Mouse (Mus musculus): Measurements from ENCODE around the gene Mapk13. TPM values are rescaled to one million over a fixed set of nuclear protein-coding genes. Genes with fewer than 3 reads are reported as not detected.
A peak's percentile ranks its signal among the peaks of the same experiment; 100 is the strongest.
"Not testable (repeated sequence)": the region's sequence is repeated elsewhere in the genome, so short reads cannot be mapped to it uniquely, and the experiment has no call there.

Mapk13 gene
- polyA plus RNA-seq, 1 experiment from 2014 or later: 57.2 TPM

DNA sequence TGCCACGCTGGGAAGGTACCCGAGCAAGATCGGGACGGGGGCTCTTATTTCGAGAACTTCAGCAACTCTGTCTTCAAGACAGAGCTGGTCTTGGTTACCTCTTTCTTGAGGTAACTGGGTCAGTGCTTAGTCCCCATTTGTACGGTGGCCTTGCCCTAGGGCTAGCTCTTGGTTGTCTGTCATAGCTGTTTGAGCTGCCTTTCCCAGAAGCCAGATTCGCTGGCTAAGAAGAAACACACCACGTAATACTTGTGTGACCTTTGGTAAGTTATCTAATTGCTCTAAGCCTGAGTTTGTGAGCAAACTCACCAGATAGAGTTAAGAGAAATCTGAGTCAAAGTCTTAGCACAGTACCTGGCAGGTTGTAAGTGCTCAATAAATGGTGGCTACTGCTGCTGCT, 39.6 kb downstream of the Mapk13 start:
- Histone ChIP-seq H3K4me2 (replicated peaks; ENCODE audit: low read depth, low read length) (no peak overlapping the region), H3K4me3 (ENCODE audit: low read length) (no peak overlapping the region), H3K27ac (ENCODE audit: low read length) (no peak overlapping the region), H3K27me3 (ENCODE audit: insufficient read depth, low read length) (no peaks in the 10 kb centered on the region), H3K4me1 (ENCODE audit: insufficient read depth, low read length) (no peaks in the 10 kb centered on the region), H3K9me3 (ENCODE audit: low read length) (no peaks in the 10 kb centered on the region), H3K9ac (replicated peaks; ENCODE audit: low read length) (no peak overlapping the region), H3K36me3 (ENCODE audit: insufficient read depth, low read length) (peaks cover 61% of the 10 kb centered on the region)
- 98% methylated on average over 8 of the region's 8 CpGs for WGBS
- no peak for ATAC-seq (ENCODE audit: low FRiP score, low TSS enrichment)

DNA sequence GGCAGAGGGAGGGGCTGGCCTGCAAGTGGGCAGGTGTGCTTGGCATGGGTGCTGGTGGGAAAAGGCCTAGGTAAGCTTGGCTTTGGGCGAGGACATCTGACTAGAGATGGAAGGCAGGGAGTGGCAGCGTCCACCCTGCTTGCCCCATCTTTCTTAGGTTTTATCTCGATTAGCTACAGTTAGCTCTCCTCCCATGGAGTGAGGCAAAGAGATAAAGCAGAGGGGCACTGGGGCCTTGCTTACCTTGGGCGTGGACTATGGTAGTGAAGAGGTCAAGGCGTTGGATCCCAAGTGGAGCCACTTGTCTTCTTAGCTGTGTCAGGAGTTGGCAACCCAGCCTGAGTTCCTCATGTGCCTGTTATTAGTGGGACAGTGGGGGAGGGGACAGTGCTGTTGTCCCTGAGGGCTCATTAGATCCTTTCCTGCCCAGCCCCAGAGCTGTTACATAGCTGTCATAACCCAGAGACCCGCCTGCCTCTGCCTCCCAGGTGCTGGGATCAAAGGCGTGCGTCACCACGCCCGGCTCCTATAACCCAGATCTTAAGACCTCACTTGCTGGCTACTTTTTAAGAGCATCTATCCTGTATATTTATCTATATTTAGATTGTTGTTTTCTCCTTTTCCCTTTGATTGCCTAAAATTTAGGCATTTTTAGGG, 40.2 kb downstream of the Mapk13 start:
- Histone ChIP-seq H3K27me3 (ENCODE audit: insufficient read depth, low read length) (no peaks in the 10 kb centered on the region), H3K4me3 (ENCODE audit: low read length) (no peak overlapping the region), H3K4me2 (replicated peaks; ENCODE audit: low read depth, low read length) (no peak overlapping the region), H3K36me3 (ENCODE audit: insufficient read depth, low read length) (peaks cover 66% of the 10 kb centered on the region), H3K9ac (replicated peaks; ENCODE audit: low read length) (no peak overlapping the region), H3K9me3 (ENCODE audit: low read length) (no peaks in the 10 kb centered on the region), H3K27ac (ENCODE audit: low read length) (no peak overlapping the region), H3K4me1 (ENCODE audit: insufficient read depth, low read length) (no peaks in the 10 kb centered on the region)
- WGBS: 96% methylated on average over 10 of the region's 10 CpGs
- ATAC-seq (ENCODE audit: low FRiP score, low TSS enrichment): no peak

DNA sequence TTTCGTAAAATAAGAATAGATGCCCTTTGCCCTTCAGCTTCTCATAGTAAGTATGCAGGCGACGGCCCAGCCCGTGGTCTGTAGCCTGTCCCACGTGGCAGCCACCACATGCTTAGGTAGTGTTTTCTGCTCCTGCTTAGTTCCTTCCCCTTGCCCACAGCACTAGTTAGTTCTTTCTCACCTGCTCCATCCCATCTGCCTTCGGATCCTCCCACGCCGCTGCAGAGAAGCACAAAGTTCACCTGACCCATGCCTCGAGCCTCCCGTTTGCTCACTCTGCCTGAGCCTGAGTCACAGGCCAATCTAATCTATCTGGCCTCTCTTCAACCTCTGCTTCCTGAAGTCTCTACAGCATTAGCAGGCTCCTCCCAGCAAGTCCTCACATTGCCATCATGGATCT, 43.2 kb downstream of the Mapk13 start:
- Histone ChIP-seq H3K9ac (replicated peaks; ENCODE audit: low read length) (no peak overlapping the region), H3K4me2 (replicated peaks; ENCODE audit: low read depth, low read length) (no peak overlapping the region), H3K4me1 (ENCODE audit: insufficient read depth, low read length) (no peaks in the 10 kb centered on the region), H3K9me3 (ENCODE audit: low read length) (no peaks in the 10 kb centered on the region), H3K36me3 (ENCODE audit: insufficient read depth, low read length) (peaks cover 73% of the 10 kb centered on the region), H3K27me3 (ENCODE audit: insufficient read depth, low read length) (no peaks in the 10 kb centered on the region), H3K27ac (ENCODE audit: low read length) (no peak overlapping the region), H3K4me3 (ENCODE audit: low read length) (no peak overlapping the region)
- no peak for ATAC-seq (ENCODE audit: low FRiP score, low TSS enrichment)
- 87% methylated on average over 10 of the region's 10 CpGs for WGBS

DNA sequence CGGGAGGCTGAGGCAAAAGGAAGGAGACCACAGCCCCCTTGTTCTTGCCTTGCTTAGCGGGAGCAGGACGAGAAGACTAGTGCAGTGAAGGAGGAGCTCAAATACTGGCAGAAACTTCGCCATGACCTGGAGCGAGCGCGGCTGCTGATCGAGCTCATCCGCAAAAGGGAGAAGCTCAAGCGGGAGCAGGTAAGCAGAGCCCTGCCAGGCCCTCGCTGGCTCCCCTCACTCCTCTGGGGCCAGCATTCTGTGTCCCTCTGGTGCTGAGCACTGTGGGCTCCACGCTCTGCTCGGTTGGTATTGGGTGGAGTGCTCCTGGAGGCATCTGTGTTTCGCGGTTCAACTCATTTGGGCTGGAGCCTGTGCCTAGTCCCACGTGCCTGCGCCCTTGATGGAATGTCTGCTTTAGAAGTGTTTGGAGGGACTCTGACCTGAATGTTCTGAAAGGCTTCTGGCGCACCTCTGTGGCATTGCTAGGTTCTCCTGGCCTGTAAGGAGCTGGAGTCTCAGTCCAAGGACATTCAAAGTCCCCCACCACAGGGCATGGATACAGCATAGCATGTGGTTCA, 45.5 kb downstream of the Mapk13 start:
- Histone ChIP-seq H3K4me3 (ENCODE audit: low read length) (no peak overlapping the region), H3K27ac (ENCODE audit: low read length) (no peak overlapping the region), H3K36me3 (ENCODE audit: insufficient read depth, low read length) (peaks cover 80% of the 10 kb centered on the region), H3K27me3 (ENCODE audit: insufficient read depth, low read length) (no peaks in the 10 kb centered on the region), H3K4me2 (replicated peaks; ENCODE audit: low read depth, low read length) (no peak overlapping the region), H3K9me3 (ENCODE audit: low read length) (no peaks in the 10 kb centered on the region), H3K4me1 (ENCODE audit: insufficient read depth, low read length) (no peaks in the 10 kb centered on the region), H3K9ac (replicated peaks; ENCODE audit: low read length) (no peak overlapping the region)
- WGBS: 84% methylated on average over 18 of the region's 18 CpGs
- no peak for ATAC-seq (ENCODE audit: low FRiP score, low TSS enrichment)

DNA sequence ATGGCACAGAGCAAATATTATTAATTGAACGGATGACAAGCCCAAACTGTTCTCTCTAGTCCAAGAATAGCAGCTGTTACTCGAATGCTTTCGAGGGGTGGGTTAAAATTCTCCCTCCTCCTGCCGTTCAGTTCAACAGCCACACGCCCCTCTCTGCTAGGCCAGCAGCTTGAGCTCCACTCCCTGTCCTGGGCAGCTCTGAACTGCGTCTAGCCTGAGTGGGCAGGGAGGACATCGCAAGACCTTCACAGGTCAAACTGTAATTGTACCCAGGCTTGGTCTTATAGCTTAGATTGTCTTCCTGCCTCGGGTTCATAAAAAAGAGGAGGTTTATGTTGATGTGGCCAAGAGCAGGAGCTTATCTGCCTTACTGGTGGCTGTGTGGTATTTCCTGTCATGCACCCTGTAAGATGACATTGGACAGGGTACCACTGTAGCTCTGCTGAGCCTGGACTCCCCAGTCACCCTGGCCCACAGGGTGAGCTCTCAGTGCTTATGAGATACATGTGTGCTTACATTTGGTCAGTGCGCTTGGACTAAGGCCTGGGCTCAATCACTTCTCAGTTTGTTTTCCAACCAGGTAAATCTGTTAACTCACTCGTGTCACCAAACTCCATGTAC, 46.4 kb downstream of the Mapk13 start:
- Histone ChIP-seq H3K4me3 (ENCODE audit: low read length) (no peak overlapping the region), H3K4me1 (ENCODE audit: insufficient read depth, low read length) (no peaks in the 10 kb centered on the region), H3K27me3 (ENCODE audit: insufficient read depth, low read length) (no peaks in the 10 kb centered on the region), H3K36me3 (ENCODE audit: insufficient read depth, low read length) (peaks cover 78% of the 10 kb centered on the region), H3K27ac (ENCODE audit: low read length) (no peak overlapping the region), H3K9ac (replicated peaks; ENCODE audit: low read length) (no peak overlapping the region), H3K4me2 (replicated peaks; ENCODE audit: low read depth, low read length) (no peak overlapping the region), H3K9me3 (ENCODE audit: low read length) (no peaks in the 10 kb centered on the region)
- ATAC-seq (ENCODE audit: low FRiP score, low TSS enrichment): peak; percentile 67; the same call in 1 of the 2 replicates
- 51% methylated on average over 10 of the region's 10 CpGs for WGBS

DNA sequence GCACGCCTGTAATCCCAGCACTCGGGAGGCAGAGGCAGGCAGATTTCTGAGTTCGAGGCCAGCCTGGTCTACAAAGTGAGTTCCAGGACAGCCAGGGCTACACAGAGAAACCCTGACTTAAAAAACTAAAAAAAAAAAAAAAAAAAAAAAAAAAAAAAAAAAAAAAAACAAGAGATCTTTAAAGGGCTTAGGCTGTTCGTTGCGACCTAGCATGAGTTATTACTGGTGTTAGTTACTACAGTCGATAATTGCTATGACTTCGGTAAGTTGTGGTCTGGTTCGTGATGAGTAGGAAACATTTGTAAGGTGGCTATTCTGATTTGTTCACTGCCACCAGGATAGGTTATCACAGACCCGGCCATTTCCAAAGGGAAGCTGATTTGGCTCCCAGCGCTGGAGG, 47.2 kb downstream of the Mapk13 start:
- H3K27ac ChIP-seq (ENCODE audit: low read length); H3K4me3 ChIP-seq (ENCODE audit: low read length); H3K27me3 ChIP-seq (ENCODE audit: insufficient read depth, low read length); H3K4me1 ChIP-seq (ENCODE audit: insufficient read depth, low read length); H3K4me2 ChIP-seq (replicated peaks; ENCODE audit: low read depth, low read length); H3K9me3 ChIP-seq (ENCODE audit: low read length); H3K9ac ChIP-seq (replicated peaks; ENCODE audit: low read length); ATAC-seq (ENCODE audit: low FRiP score, low TSS enrichment): not testable (repeated sequence)
- H3K36me3 ChIP-seq (ENCODE audit: insufficient read depth, low read length): peaks cover 78% of the 10 kb centered on the region
- 90% methylated on average over 10 of the region's 10 CpGs for WGBS

DNA sequence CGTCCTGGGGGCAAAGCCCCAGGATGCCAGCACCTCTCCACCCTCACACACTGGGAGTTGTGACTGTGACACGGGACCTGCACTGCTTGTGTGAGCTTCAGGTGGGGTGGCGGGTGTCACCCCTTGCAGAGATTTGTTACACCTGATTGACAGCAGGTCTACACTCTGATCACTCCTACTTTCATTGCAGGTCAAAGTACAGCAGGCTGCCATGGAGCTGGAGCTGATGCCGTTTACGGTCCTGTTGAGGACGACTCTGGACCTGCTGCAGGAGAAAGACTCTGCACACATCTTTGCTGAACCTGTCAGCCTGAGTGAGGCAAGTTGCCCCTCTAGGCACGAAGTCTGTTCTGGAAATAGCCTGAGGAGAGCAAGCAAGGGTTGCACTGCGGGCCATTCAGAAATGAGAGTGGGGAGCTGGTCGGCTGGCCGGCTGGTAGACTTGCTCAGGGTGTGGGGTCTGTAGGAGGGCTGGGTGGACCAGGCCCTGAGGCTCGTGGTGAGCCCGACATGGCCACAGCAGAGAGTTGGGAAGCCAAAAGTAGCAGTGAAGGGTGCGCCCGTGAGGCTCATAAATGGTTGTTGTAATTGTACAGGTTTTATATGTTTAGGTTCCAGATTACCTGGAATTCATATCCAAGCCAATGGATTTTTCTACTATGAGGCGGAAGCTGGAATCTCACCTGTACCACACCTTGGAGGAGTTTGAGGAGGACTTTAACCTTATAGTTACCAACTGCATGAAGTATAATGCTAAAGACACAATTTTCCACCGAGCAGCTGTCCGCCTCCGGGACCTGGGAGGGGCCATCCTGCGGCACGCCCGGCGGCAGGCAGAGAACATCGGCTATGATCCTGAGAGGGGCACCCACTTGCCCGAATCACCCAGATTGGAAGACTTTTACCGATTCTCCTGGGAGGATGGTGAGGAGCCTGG, 48.0 kb downstream of the Mapk13 start:
- no peaks in the 10 kb centered on the region for H3K27me3 ChIP-seq (ENCODE audit: insufficient read depth, low read length)
- peaks cover 85% of the 10 kb centered on the region for H3K36me3 ChIP-seq (ENCODE audit: insufficient read depth, low read length)
- ATAC-seq (ENCODE audit: low FRiP score, low TSS enrichment): no peak
- H3K4me3 ChIP-seq (ENCODE audit: low read length): no peak overlapping the region
- no peak overlapping the region for H3K9ac ChIP-seq (replicated peaks; ENCODE audit: low read length)
- no peaks in the 10 kb centered on the region for H3K9me3 ChIP-seq (ENCODE audit: low read length)
- WGBS: 92% methylated on average over 25 of the region's 25 CpGs
- H3K27ac ChIP-seq (ENCODE audit: low read length): no peak overlapping the region
- no peaks in the 10 kb centered on the region for H3K4me1 ChIP-seq (ENCODE audit: insufficient read depth, low read length)
- no peak overlapping the region for H3K4me2 ChIP-seq (replicated peaks; ENCODE audit: low read depth, low read length)

DNA sequence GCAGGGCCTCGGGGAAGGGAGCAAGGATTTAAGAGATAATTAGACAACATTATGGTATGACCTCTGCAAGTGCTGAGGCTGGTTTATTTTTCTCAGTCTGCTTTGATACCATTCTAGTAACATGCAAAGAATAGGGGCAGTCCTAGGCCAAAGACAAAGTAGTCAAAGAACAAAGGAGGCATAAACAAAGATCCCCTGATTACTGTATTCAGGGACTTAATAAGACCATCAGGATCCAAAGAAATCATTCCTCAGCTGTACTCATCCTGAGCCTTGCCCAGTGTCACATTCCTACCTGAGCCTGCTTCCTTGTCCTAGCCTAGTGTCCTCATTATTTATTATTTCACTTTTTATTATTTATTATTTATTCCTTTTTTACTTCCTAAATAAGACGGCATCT, 51.1 kb downstream of the Mapk13 start:
- 69% methylated on average over 2 of the region's 2 CpGs for WGBS
- H3K9me3 ChIP-seq (ENCODE audit: low read length): no peaks in the 10 kb centered on the region

DNA sequence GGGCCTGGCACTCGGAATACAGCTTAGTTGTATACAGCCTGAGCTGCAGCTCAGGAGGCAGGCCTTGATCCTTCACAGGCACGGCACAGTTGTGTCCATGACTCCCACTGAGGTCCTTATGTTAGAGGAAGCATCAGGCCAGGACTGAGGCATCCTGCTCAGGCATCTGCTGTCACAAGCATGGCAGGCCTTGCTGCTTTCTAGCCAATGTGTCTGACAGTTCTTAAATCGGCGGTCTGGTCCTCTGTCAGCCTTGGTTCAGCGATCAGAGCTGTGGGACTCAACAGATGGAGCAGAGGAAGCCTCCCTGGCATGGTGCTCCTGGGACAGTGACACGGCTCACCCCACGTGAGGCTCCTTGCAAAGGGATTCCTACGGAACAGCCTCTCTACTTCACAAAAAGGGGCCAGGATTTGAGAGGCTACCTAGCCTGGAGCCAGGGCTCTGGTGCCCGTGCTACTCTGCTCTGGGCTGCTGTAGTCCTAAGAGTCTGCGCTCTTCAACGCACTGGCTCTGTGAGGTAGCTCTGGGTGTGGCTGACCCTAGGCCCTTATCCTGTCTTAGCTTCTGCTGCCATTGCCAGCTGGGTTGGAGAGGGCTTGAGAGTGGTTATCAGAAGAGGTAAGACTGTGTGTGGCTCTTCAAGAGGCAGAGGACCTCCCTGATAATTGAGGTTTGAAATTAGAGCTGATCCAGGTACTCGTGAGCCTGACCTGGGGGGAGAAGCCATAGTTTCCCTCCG, 54.1 kb downstream of the Mapk13 start:
- H3K9me3 ChIP-seq (ENCODE audit: low read length): no peaks in the 10 kb centered on the region
- no peak overlapping the region for H3K4me2 ChIP-seq (replicated peaks; ENCODE audit: low read depth, low read length)
- H3K4me1 ChIP-seq (ENCODE audit: insufficient read depth, low read length): no peaks in the 10 kb centered on the region
- peaks cover 88% of the 10 kb centered on the region for H3K36me3 ChIP-seq (ENCODE audit: insufficient read depth, low read length)
- no peaks in the 10 kb centered on the region for H3K27me3 ChIP-seq (ENCODE audit: insufficient read depth, low read length)
- H3K4me3 ChIP-seq (ENCODE audit: low read length): no peak overlapping the region
- no peak; the same call in 1 of the 2 replicates for ATAC-seq (ENCODE audit: low FRiP score, low TSS enrichment)
- H3K9ac ChIP-seq (replicated peaks; ENCODE audit: low read length): no peak overlapping the region
- H3K27ac ChIP-seq (ENCODE audit: low read length): no peak overlapping the region
- WGBS: 83% methylated on average over 13 of the region's 13 CpGs

More for the DNA sequence above, 51.1 kb downstream of the Mapk13 start:
- Histone ChIP-seq H3K36me3 (ENCODE audit: insufficient read depth, low read length) (peaks cover 89% of the 10 kb centered on the region), H3K9ac (replicated peaks; ENCODE audit: low read length) (no peak overlapping the region), H3K27me3 (ENCODE audit: insufficient read depth, low read length) (no peaks in the 10 kb centered on the region), H3K27ac (ENCODE audit: low read length) (no peak overlapping the region), H3K4me1 (ENCODE audit: insufficient read depth, low read length) (no peaks in the 10 kb centered on the region), H3K4me3 (ENCODE audit: low read length) (no peak overlapping the region), H3K4me2 (replicated peaks; ENCODE audit: low read depth, low read length) (no peak overlapping the region)
- no peak for ATAC-seq (ENCODE audit: low FRiP score, low TSS enrichment)
